Mouse (Mus musculus): Measurements from ENCODE around the gene Olfr544. TPM values are rescaled to one million over a fixed set of nuclear protein-coding genes. Genes with fewer than 3 reads are reported as not detected.

The Olfr544 gene
- polyA plus RNA-seq, 1 experiment, result not detected

GRCm38 (mm10) chr7:102478926-102479325 is 9.2 kb downstream of the Olfr544 start:
- Histone ChIP-seq H3K4me1 (ENCODE audit: control insufficient read depth, insufficient read depth, low read length) (peaks cover 8% of the 10 kb centered on the region), H3K27ac (ENCODE audit: insufficient read depth, low read depth, low read length) (no peak overlapping the region), H3K4me3 (ENCODE audit: insufficient read depth, low read length) (no peak overlapping the region)
- TF ChIP-seq CTCF (IDR thresholded peaks at IDR 0.05; ENCODE audit: low read depth, low read length) (no peak), POLR2A (IDR thresholded peaks at IDR 0.05; ENCODE audit: borderline replicate concordance, low read depth, low read length) (no peak)

- no peak overlapping the region for H3K27ac ChIP-seq (ENCODE audit: insufficient read depth, low read depth, low read length)
These were observed 9.7 kb downstream of the Olfr544 start for GRCm38 (mm10) chr7:102478425-102478824.

GRCm38 (mm10) chr7:102477377-102477776 is 10.7 kb downstream of the Olfr544 start:
- no peak overlapping the region for H3K4me3 ChIP-seq (ENCODE audit: insufficient read depth, low read length)
- no peak for TF ChIP-seq POLR2A (IDR thresholded peaks at IDR 0.05; ENCODE audit: borderline replicate concordance, low read depth, low read length)
- no peak overlapping the region for H3K27ac ChIP-seq (ENCODE audit: insufficient read depth, low read depth, low read length)
- peaks cover 8% of the 10 kb centered on the region for H3K4me1 ChIP-seq (ENCODE audit: control insufficient read depth, insufficient read depth, low read length)

More at GRCm38 (mm10) chr7:102478425-102478824, 9.7 kb downstream of the Olfr544 start:
- TF ChIP-seq CTCF (IDR thresholded peaks at IDR 0.05; ENCODE audit: low read depth, low read length) (no peak), POLR2A (IDR thresholded peaks at IDR 0.05; ENCODE audit: borderline replicate concordance, low read depth, low read length) (no peak)
- H3K4me3 ChIP-seq (ENCODE audit: insufficient read depth, low read length), result no peak overlapping the region
- H3K4me1 ChIP-seq (ENCODE audit: control insufficient read depth, insufficient read depth, low read length), result peaks cover 8% of the 10 kb centered on the region

- TF ChIP-seq CTCF (IDR thresholded peaks at IDR 0.05; ENCODE audit: low read depth, low read length) (no peak), POLR2A (IDR thresholded peaks at IDR 0.05; ENCODE audit: borderline replicate concordance, low read depth, low read length) (no peak)
- peaks cover 8% of the 10 kb centered on the region for H3K4me1 ChIP-seq (ENCODE audit: control insufficient read depth, insufficient read depth, low read length)
- no peak overlapping the region for H3K4me3 ChIP-seq (ENCODE audit: insufficient read depth, low read length)
- H3K27ac ChIP-seq (ENCODE audit: insufficient read depth, low read depth, low read length), result no peak overlapping the region
These were observed 11.5 kb downstream of the Olfr544 start for GRCm38 (mm10) chr7:102476601-102477000.

- H3K4me1 ChIP-seq (ENCODE audit: control insufficient read depth, insufficient read depth, low read length), result no peaks in the 10 kb centered on the region
- H3K27ac ChIP-seq (ENCODE audit: insufficient read depth, low read depth, low read length), result no peak overlapping the region
- no peak for TF ChIP-seq CTCF (IDR thresholded peaks at IDR 0.05; ENCODE audit: low read depth, low read length)
- H3K4me3 ChIP-seq (ENCODE audit: insufficient read depth, low read length), result no peak overlapping the region
These were observed 15.4 kb downstream of the Olfr544 start for GRCm38 (mm10) chr7:102472675-102473074.

GRCm38 (mm10) chr7:102467566-102467965 is 20.5 kb downstream of the Olfr544 start:
- no peak overlapping the region for H3K27ac ChIP-seq (ENCODE audit: insufficient read depth, low read depth, low read length)
- H3K4me1 ChIP-seq (ENCODE audit: control insufficient read depth, insufficient read depth, low read length), result no peaks in the 10 kb centered on the region
- TF ChIP-seq POLR2A (IDR thresholded peaks at IDR 0.05; ENCODE audit: borderline replicate concordance, low read depth, low read length) (no peak), CTCF (IDR thresholded peaks at IDR 0.05; ENCODE audit: low read depth, low read length) (no peak)

GRCm38 (mm10) chr7:102458618-102459380 is 29.3 kb downstream of the Olfr544 start:
- no peak overlapping the region for H3K27ac ChIP-seq (ENCODE audit: insufficient read depth, low read depth, low read length)
- no peaks in the 10 kb centered on the region for H3K4me1 ChIP-seq (ENCODE audit: control insufficient read depth, insufficient read depth, low read length)
- no peak overlapping the region for H3K4me3 ChIP-seq (ENCODE audit: insufficient read depth, low read length)
- TF ChIP-seq CTCF (IDR thresholded peaks at IDR 0.05; ENCODE audit: low read depth, low read length) (no peak), POLR2A (IDR thresholded peaks at IDR 0.05; ENCODE audit: borderline replicate concordance, low read depth, low read length) (no peak)

More at GRCm38 (mm10) chr7:102467566-102467965, 20.5 kb downstream of the Olfr544 start:
- H3K4me3 ChIP-seq (ENCODE audit: insufficient read depth, low read length), result no peak overlapping the region

GRCm38 (mm10) chr7:102446438-102446837 is 41.7 kb downstream of the Olfr544 start:
- TF ChIP-seq POLR2A (IDR thresholded peaks at IDR 0.05; ENCODE audit: borderline replicate concordance, low read depth, low read length), result no peak
- no peak for TF ChIP-seq CTCF (IDR thresholded peaks at IDR 0.05; ENCODE audit: low read depth, low read length)
- Histone ChIP-seq H3K4me3 (ENCODE audit: insufficient read depth, low read length) (no peak overlapping the region), H3K27ac (ENCODE audit: insufficient read depth, low read depth, low read length) (no peak overlapping the region), H3K4me1 (ENCODE audit: control insufficient read depth, insufficient read depth, low read length) (peaks cover 6% of the 10 kb centered on the region)

- TF ChIP-seq CTCF (IDR thresholded peaks at IDR 0.05; ENCODE audit: low read depth, low read length), result no peak
- Histone ChIP-seq H3K27ac (ENCODE audit: insufficient read depth, low read depth, low read length) (no peak overlapping the region), H3K4me1 (ENCODE audit: control insufficient read depth, insufficient read depth, low read length) (peaks cover 6% of the 10 kb centered on the region), H3K4me3 (ENCODE audit: insufficient read depth, low read length) (no peak overlapping the region)
These were observed 43.8 kb downstream of the Olfr544 start for GRCm38 (mm10) chr7:102444301-102444700.

GRCm38 (mm10) chr7:102442432-102442831 is 45.7 kb downstream of the Olfr544 start:
- Histone ChIP-seq H3K4me3 (ENCODE audit: insufficient read depth, low read length) (peak overlapping the region; percentile 99), H3K4me1 (ENCODE audit: control insufficient read depth, insufficient read depth, low read length) (peaks cover 8% of the 10 kb centered on the region), H3K27ac (ENCODE audit: insufficient read depth, low read depth, low read length) (peak overlapping the region; percentile 47; the same call in 1 of the 2 replicates)
- no peak for TF ChIP-seq POLR2A (IDR thresholded peaks at IDR 0.05; ENCODE audit: borderline replicate concordance, low read depth, low read length)
- no peak for TF ChIP-seq CTCF (IDR thresholded peaks at IDR 0.05; ENCODE audit: low read depth, low read length)

All from bone marrow macrophage, adult 2 months (primary cell).